Mouse (Mus musculus): ENCODE measurements around the gene Tmem230.
"Not testable (repeated sequence)": the region's sequence is repeated elsewhere in the genome, so short reads cannot be mapped to it uniquely, and the experiment has no call there.

DNA sequence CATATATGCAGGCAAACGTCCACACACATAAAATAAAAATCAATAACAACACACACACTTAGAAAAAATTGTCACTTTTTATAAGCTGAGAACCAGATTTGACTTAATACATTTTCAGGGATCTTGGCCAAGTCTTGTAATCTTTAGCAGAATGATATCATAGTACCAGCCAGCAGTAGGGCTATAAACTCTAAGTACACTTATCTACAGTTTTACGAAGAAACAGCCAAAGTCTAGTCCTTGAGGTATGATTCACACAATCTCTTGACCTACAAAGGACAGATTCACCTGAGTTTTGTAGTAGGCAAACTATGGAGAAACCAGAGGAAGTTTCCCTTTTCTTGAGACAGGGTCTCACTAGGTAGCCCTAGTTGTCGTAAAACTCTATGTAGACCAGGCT is 8.2 kb downstream of the Tmem230 start:
- TF ChIP-seq EP300, CTCF (IDR thresholded peaks at IDR 0.05; ENCODE audit: low read depth): not testable (repeated sequence)
